Mouse (Mus musculus) gastrocnemius, postnatal 4 days (tissue): ENCODE data around the gene Slc5a5. TPM values are rescaled to one million over a fixed set of nuclear protein-coding genes. Genes with fewer than 3 reads are reported as not detected.
"Not testable (repeated sequence)": the region's sequence is repeated elsewhere in the genome, so short reads cannot be mapped to it uniquely, and the experiment has no call there.

Experiments
- DNase-seq, 2 experiments: peaks; one replicate each; pipeline ENCODE4 v3.0.0; 2021 to 2022; ENCODE audit warnings: low spot score in 2 of 2, mixed read lengths in 2 of 2
- total RNA-seq, 2 experiments: library from RNA; stranded (reverse); gene quantifications; 2 replicates each; pipeline ENCODE4 v1.2.3; 2021

Gene Slc5a5
- total RNA-seq, 2 experiments from 2014 or later = not detected

GRCm38 (mm10) chr8:70903112-70903511 is 10.6 kb upstream of the Slc5a5 start:
- DNase-seq = no peak

- no peak for DNase-seq
These were observed 9.7 kb upstream of the Slc5a5 start for GRCm38 (mm10) chr8:70902211-70902610.

GRCm38 (mm10) chr8:70900872-70901387 is 8.4 kb upstream of the Slc5a5 start:
- DNase-seq = no peak

DNA sequence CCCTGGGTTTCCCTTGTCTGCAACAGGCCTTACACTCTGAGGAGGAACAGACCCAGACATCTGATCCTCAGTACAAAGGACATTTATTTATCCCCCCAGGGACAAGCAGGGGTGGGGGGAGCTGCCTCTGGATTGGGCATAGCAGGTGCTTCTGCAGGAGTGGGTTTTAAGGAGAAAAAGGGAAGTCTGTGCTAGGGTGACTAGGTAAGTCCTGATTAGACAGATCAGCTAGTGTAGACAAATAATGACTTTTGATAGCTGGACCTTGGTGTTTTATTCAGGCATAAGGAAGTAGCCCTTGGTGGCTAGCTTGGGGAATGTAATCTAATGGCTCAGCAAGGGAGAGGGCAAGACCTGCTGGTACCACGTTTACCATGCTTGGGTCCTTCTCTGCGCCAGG is 6.7 kb upstream of the Slc5a5 start:
- DNase-seq = no peak

- DNase-seq = no peak
These were observed 6.2 kb upstream of the Slc5a5 start for GRCm38 (mm10) chr8:70898661-70899198.

GRCm38 (mm10) chr8:70897681-70898413 is 5.3 kb upstream of the Slc5a5 start:
- peak; percentile 66 to 83 for DNase-seq

- DNase-seq = peak; percentile 83 to 92
These were observed 4.6 kb upstream of the Slc5a5 start, which contains the start of gene Rpl18a for GRCm38 (mm10) chr8:70897021-70897680. Gene Rpl18a (minus strand): TSS chr8:70897412.

DNA sequence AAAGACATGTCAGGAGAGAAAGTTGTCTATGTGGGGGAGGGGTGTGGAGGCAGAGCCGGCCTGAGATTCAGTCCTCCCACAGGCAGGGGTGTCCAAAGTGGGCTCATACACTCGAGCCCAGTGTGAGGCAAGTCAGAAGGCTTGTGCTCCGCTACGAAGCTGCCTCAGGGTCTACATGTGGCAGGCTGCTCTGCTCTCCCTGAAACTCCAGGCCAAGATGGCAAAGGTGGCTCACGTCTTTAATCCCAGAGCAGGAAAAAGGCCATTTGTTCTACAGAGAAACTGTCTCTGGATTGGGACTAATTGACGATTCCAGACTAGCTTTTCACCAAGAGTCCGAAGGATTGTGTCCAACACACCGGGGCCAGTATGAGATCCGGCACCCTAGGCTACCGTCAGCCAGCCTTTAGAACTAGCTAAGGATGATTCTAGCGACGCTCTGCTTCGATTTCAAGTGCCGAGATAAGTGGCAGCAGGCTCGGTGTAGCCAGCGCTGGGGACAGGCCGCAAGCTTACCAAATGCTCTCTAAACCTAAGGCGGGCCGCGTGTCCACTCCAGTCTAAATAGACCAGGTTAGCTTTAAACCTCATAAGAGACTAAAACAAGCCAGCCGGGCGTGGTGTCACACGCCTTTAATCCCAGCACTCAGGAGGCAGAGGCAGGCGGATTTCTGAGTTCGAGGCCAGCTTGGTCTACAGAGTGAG is 3.9 kb upstream of the Slc5a5 start:
- no peak for DNase-seq

- not testable (repeated sequence) for DNase-seq
These were observed 3.2 kb upstream of the Slc5a5 start for GRCm38 (mm10) chr8:70895571-70896259.

GRCm38 (mm10) chr8:70894771-70895545 is 2.4 kb upstream of the Slc5a5 start:
- no peak for DNase-seq

GRCm38 (mm10) chr8:70894385-70894720 is 1.8 kb upstream of the Slc5a5 start:
- no peak for DNase-seq

DNA sequence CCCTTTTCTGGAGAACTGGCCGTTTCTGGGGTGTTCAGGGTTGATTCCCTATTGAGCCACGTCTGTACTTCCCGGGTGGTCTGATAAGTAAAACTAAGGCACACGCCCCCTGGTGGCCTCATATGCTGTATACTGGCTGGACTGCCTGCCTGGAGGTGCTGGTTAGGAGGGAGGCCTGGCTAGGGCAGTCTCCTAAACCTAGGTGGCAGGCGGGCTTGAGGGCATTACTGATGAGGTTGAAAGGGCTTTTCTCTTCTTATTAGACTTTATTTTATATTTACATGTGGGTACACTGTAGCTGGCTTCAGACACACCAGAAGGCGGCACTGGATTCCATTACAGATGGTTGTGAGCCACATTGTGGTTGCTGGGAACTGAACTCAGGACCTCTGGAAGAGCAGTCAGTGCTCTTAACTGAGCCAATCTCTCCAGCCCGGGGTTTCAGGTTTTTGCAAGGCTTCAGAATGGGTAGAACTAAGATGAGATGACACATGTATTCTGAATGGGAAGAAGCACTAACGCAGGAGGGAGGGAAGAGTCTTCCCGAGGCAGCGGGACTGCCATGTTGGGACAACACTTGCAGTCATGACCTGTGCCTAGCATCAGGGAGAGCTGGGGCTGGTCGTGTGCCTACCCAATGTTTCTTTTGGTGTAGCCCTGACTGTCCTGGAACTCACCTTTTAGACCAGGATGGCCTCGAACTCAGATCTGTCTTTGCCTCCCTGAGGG is 1.3 kb upstream of the Slc5a5 start:
- DNase-seq = peak; percentile 72 to 83

GRCm38 (mm10) chr8:70892896-70893655 is 519 bp upstream of the Slc5a5 start:
- no peak for DNase-seq

DNA sequence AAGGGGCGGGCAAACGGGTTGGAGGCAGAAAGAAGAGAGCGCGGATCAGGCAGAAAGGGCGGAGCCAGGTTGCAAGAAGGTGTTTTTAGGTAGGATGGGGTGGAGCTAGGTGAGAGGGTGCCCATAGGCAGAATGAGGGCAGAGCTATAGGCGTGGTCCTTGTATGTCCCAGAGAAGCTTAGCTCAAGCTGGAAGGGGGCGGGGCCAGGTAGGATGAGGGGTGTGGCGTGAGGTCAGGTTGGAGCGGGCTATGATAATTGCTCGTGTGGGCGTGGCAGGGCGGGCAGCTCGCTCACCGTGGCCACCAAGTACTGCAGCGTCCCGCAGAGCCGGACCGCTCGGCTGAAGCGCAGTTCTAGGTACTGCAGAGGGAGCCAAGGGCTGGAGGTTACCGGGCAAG is 1.2 kb downstream of the Slc5a5 start:
- no peak for DNase-seq

- DNase-seq = no peak
These were observed 1.9 kb downstream of the Slc5a5 start for GRCm38 (mm10) chr8:70890656-70891055.

- DNase-seq = no peak
These were observed 4.9 kb downstream of the Slc5a5 start for GRCm38 (mm10) chr8:70887669-70888068.

- DNase-seq = no peak
These were observed 6.9 kb downstream of the Slc5a5 start for GRCm38 (mm10) chr8:70885612-70886011.

- no peak for DNase-seq
These were observed 7.9 kb downstream of the Slc5a5 start for GRCm38 (mm10) chr8:70884683-70885082.

- DNase-seq = no peak
These were observed 8.4 kb downstream of the Slc5a5 start for GRCm38 (mm10) chr8:70884186-70884585.
